8 mouse cellular contexts compared by ENCODE assay signal in the genomic region with DNA sequence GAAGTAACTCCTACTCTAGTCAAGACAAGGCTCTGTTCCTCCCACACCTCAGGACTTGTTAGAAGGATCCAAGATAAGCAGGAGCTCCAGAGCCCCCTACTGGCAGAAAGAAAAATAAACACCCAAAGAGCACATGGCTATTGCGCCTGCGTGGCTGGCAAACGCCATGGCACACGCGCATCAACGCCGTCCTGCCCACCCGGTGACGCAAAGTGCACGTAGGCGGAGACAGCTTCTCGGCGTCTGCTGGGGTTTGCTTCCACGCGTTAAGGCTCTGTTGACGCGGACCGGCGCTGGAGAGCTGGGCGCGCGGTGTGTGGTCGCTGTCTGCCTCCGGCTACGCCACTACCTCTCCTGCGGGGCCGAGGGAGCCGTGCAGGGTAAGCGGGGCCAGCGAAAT. TPM values are rescaled to one million over a fixed set of nuclear protein-coding genes. Genes with fewer than 3 reads are reported as not detected.
DNase-seq lines count a peak whose midpoint lies in the region; ATAC-seq lines count a peak whose summit lies in the region.

Entpd6 (plus strand) TSS at position 189 of the 400 bp plus-strand sequence.

- peak; percentile 96 for DNase-seq in T-cell, adult 2 months (ENCODE audit: low spot score)
- DNase-seq in cerebellum, postnatal 36 days: peak; percentile 94
- peak; percentile 96 for DNase-seq in gastrocnemius, adult 18-20 months (ENCODE audit: low spot score)
- peak; percentile 98 to 99 for DNase-seq in left cerebral cortex, adult 18-20 months (ENCODE audit: low spot score in 2 of 2)
- DNase-seq in right cerebral cortex, adult 18-20 months: peak; percentile 98
- DNase-seq in urinary bladder, postnatal 10 days (ENCODE audit: low spot score): peak; percentile 80

- WGBS in hindbrain, embryonic 16.5 days: under 1% methylated on average over 28 of the region's 30 CpGs
- 2% methylated on average over 30 of the region's 30 CpGs for WGBS in macrophage (ENCODE audit: missing documents)

- H3K27ac ChIP-seq in hindbrain, embryonic 16.5 days (ENCODE audit: low read depth, low read length): peak within 1 kb of the TSS; percentile 85
- peak within 1 kb of the TSS; percentile 22 for H3K27ac ChIP-seq in macrophage

- peaks cover 11% of the 10 kb centered on the region for H3K4me1 ChIP-seq in hindbrain, embryonic 16.5 days (ENCODE audit: control insufficient read depth, insufficient read depth, low read depth, low read length)

- H3K4me2 ChIP-seq in hindbrain, embryonic 16.5 days (ENCODE audit: low read length): peak within 1 kb of the TSS; percentile 89

- peak within 1 kb of the TSS; percentile 80 for H3K4me3 ChIP-seq in hindbrain, embryonic 16.5 days (ENCODE audit: low read length)
- H3K4me3 ChIP-seq in macrophage (ENCODE audit: inconsistent target): peak within 1 kb of the TSS; percentile 54

- peak; percentile 98 for ATAC-seq in hindbrain, embryonic 16.5 days

- H3K79me2 ChIP-seq in macrophage (ENCODE audit: inconsistent target): peaks cover 7% of the 10 kb centered on the region; the same call in 1 of the 2 replicates

- H3K9ac ChIP-seq in hindbrain, embryonic 16.5 days (ENCODE audit: low read depth, low read length): peak within 1 kb of the TSS; percentile 89

- H3K27me3 ChIP-seq in hindbrain, embryonic 16.5 days (replicated peaks; ENCODE audit: control insufficient read depth, insufficient read depth, low read length): no peaks in the 10 kb centered on the region

- H3K9me3 ChIP-seq in hindbrain, embryonic 16.5 days (ENCODE audit: control insufficient read depth, low read length): no peaks in the 10 kb centered on the region

- H3K36me3 ChIP-seq in hindbrain, embryonic 16.5 days (ENCODE audit: control insufficient read depth, insufficient read depth, low read length): peaks cover 11% of the 10 kb centered on the region; the same call in 1 of the 2 replicates
- H3K36me3 ChIP-seq in macrophage (ENCODE audit: inconsistent target): peaks cover 9% of the 10 kb centered on the region; the same call in 1 of the 2 replicates

RNA-seq across cellular contexts. Expression of gene Entpd6, which starts in this region (rescaled TPM):
- 1 to 10 TPM; 8.0 to 8.8 TPM for total RNA-seq in gastrocnemius, adult 18-20 months (2021)
- polyA plus RNA-seq in hindbrain, embryonic 16.5 days (2015; fragmentation: Nextera tagmentation; extraction: Ambion mirVana): 87.0 and 87.2 TPM in 2 replicates
- total RNA-seq in left cerebral cortex, adult 18-20 months (2021): 10 to 100 TPM; 50.3 to 51.1 TPM
- 10 to 100 TPM in 17 of 26 experiments, 1 to 10 TPM in 9; 2.1 to 38.1 (median 17.8) TPM for total RNA-seq in macrophage (2018; cell fraction: chromatin; rRNA removed)
- total RNA-seq in macrophage (2018; cell fraction: cytosol; rRNA removed): 10 to 100 TPM in 11 of 26 experiments, 1 to 10 TPM in 15; 4.4 to 15.7 (median 9.3) TPM
- total RNA-seq in macrophage (2018; cell fraction: nucleus; rRNA removed): 10 to 100 TPM in 21 of 26 experiments, 1 to 10 TPM in 5; 2.5 to 35.6 (median 18.0) TPM
- polyA plus RNA-seq in macrophage (2018): 7.8 to 15.2 TPM (median 10.6 TPM) in 3 replicates

Comparison
In these comparisons a context has a peak if more than half of its experiments do, and no peak if none do; other contexts are left out.
1. Peak in every context shown above with its lines: DNase-seq, ATAC-seq, H3K4me3 ChIP-seq and H3K27ac ChIP-seq.
2. RNA of gene Entpd6 (total RNA-seq): 50.3 to 51.1 TPM in left cerebral cortex, adult 18-20 months; 8.0 to 8.8 TPM in gastrocnemius, adult 18-20 months; every median in the first group is over 4 times any median in the second.